Mouse (Mus musculus) spleen, adult 2 months (tissue): ENCODE results near the gene Senp3. TPM values are rescaled to one million over a fixed set of nuclear protein-coding genes. Genes with fewer than 3 reads are reported as not detected.

ENCODE experiments used
- DNase-seq, 2 experiments: peaks; one replicate each; pipeline versions ENCODE4 v3.0.0 to v3.0.0-alpha.2; 2012 to 2021; ENCODE audit warnings: low spot score in 2 of 2, low read depth in 1 of 2
- H3K27ac ChIP-seq: fragments of 200-500 bp; 2 replicates; pipeline ENCODE4 v1.5.1; 2012; ENCODE audit warnings: low read length, inconsistent platforms; ENCODE audit not compliant: insufficient read depth
- H3K27me3 ChIP-seq: fragments of 200-500 bp; 2 replicates; pipeline ENCODE4 v1.6.1; 2012; ENCODE audit warnings: mild to moderate bottlenecking, moderate library complexity, low read length, inconsistent platforms; ENCODE audit not compliant: control insufficient read depth, insufficient read depth
- H3K36me3 ChIP-seq: fragments of 200-500 bp; 2 replicates; pipeline ENCODE4 v1.6.1; 2012; ENCODE audit warnings: mild to moderate bottlenecking, low read length, inconsistent platforms; ENCODE audit not compliant: control insufficient read depth, insufficient read depth
- H3K4me1 ChIP-seq: fragments of 200-500 bp; 2 replicates; pipeline ENCODE4 v1.6.1; 2011; ENCODE audit warnings: inconsistent platforms; ENCODE audit not compliant: control insufficient read depth, insufficient read depth, insufficient read length
- H3K4me3 ChIP-seq: fragments of 200-500 bp; 2 replicates; pipeline ENCODE4 v1.5.1; 2011; ENCODE audit warnings: mild to moderate bottlenecking, inconsistent platforms; ENCODE audit not compliant: insufficient read depth, insufficient read length; ENCODE audit errors: extremely low read depth
- CTCF ChIP-seq: fragments of 200-500 bp; IDR thresholded peaks from 2 replicates; pipeline ENCODE4 v1.5.1; 2011; ENCODE audit warnings: mild to moderate bottlenecking, inconsistent platforms; ENCODE audit not compliant: insufficient read depth, insufficient read length, insufficient replicate concordance; ENCODE audit errors: extremely low read depth
- POLR2A ChIP-seq: fragments of 200-500 bp; IDR thresholded peaks from 2 replicates; pipeline ENCODE4 v1.6.1; 2011; ENCODE audit warnings: low read depth, low read length, inconsistent platforms
- WGBS: fragments of 180-500 bp; shearing (Covaris S2); methylation state at CpG from one replicate; pipeline ENCODE4 v1.1.7; 2018; 5-methylcytosine and 5-hydroxymethylcytosine counted together
- polyA plus RNA-seq: library from polyadenylated mRNA; depleted of rRNA; stranded (reverse); fragments of >200 nt; gene quantifications from 2 replicates; pipeline ENCODE4 v1.2.3, GENCODE M21; 2012

Gene Senp3
- polyA plus RNA-seq, 1 experiment = 32.6 TPM

GRCm38 (mm10) chr11:69662213-69662966 lies 19.5 kb downstream of the Senp3 start, which contains the start of gene Mpdu1:
Gene Mpdu1 (minus strand): TSS chr11:69662642.
- DNase-seq = peak; percentile 91 to 95
- Histone ChIP-seq H3K4me3 (peak within 1 kb of the TSS; percentile 91), H3K27ac (peak within 1 kb of the TSS; percentile 98), H3K27me3 (no peaks in the 10 kb centered on the region), H3K36me3 (peaks cover 14% of the 10 kb centered on the region), H3K4me1 (peaks cover 8% of the 10 kb centered on the region; the same call in 1 of the 2 replicates)
- WGBS = under 1% methylated on average over 48 of the region's 48 CpGs
- peak; percentile 78 for TF ChIP-seq POLR2A
- TF ChIP-seq CTCF = peak; percentile 25; the same call in 1 of the 2 replicates

GRCm38 (mm10) chr11:69661221-69661881 lies 20.5 kb downstream of the Senp3 start:
- Histone ChIP-seq H3K4me3 (peak overlapping the region; percentile 91; the same call in 1 of the 2 replicates), H3K27ac (no peak overlapping the region)
- DNase-seq = no peak

GRCm38 (mm10) chr11:69657462-69657881 lies 24.4 kb downstream of the Senp3 start:
- TF ChIP-seq POLR2A (no peak), CTCF (no peak)
- DNase-seq = no peak
- Histone ChIP-seq H3K36me3 (peaks cover 24% of the 10 kb centered on the region), H3K4me1 (no peaks in the 10 kb centered on the region), H3K27ac (no peak overlapping the region), H3K27me3 (no peaks in the 10 kb centered on the region), H3K4me3 (no peak overlapping the region)
- 85% methylated on average over 15 of the region's 15 CpGs for WGBS

More at GRCm38 (mm10) chr11:69661221-69661881, 20.5 kb downstream of the Senp3 start:
- Histone ChIP-seq H3K27me3 (no peaks in the 10 kb centered on the region), H3K36me3 (peaks cover 15% of the 10 kb centered on the region), H3K4me1 (peaks cover 8% of the 10 kb centered on the region; the same call in 1 of the 2 replicates)
- TF ChIP-seq POLR2A (no peak), CTCF (no peak)
- 65% methylated on average over 3 of the region's 3 CpGs for WGBS

DNA sequence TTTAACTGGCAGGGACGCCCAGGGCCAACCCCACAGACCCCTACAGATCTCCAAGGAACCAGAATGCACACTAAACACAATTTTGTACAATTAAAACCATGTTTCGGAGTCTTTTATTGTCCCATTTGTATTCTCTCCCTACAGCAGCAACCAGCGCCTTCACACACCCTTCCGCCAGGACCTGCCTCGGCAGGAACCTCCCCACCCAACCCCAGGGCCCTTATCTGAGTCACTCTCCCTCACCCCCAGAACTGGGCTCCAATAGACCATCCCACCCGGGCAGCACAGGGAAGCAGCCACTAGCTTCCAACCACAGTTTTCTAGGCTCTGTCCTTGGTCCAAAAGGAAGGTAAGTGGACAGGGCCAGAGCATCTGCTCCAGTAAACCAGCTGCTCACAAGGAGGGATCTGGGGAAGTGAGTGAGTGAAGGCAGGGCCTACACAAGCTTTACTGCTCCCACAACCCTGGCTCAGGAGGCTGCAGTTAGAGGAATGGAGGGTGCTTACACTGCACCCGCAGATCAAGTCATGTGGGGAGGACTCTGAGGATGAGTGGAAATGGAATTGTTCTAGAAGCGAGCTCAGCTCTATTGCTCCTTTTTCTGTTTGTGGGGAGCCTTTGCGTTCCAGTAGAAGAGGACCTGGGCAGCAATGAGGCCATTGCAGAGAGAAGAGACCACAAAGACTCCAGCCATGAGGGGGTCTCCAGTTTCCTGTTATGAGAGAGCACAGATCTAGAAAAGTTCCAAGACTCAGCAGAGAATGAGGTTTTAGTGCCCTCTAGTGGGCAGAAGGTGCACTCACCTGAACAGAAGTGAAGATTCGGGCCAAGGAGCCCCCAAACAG lies 25.0 kb downstream of the Senp3 start:
- no peak overlapping the region for H3K4me3 ChIP-seq
- TF ChIP-seq CTCF (peak; percentile 62; the same call in 1 of the 2 replicates), POLR2A (no peak)
- H3K27ac ChIP-seq = no peak overlapping the region
- H3K4me1 ChIP-seq = no peaks in the 10 kb centered on the region
- no peaks in the 10 kb centered on the region for H3K27me3 ChIP-seq
- WGBS = 71% methylated on average over 10 of the region's 10 CpGs
- peaks cover 29% of the 10 kb centered on the region for H3K36me3 ChIP-seq
- DNase-seq = no peak

- Histone ChIP-seq H3K4me3 (no peak overlapping the region), H3K36me3 (peaks cover 35% of the 10 kb centered on the region), H3K27ac (no peak overlapping the region), H3K4me1 (no peaks in the 10 kb centered on the region), H3K27me3 (no peaks in the 10 kb centered on the region)
- DNase-seq = no peak
- no peak for TF ChIP-seq CTCF
- no peak for TF ChIP-seq POLR2A
- WGBS = 89% methylated on average over 5 of the region's 5 CpGs
Observed at GRCm38 (mm10) chr11:69656065-69656455, 25.8 kb downstream of the Senp3 start.

DNA sequence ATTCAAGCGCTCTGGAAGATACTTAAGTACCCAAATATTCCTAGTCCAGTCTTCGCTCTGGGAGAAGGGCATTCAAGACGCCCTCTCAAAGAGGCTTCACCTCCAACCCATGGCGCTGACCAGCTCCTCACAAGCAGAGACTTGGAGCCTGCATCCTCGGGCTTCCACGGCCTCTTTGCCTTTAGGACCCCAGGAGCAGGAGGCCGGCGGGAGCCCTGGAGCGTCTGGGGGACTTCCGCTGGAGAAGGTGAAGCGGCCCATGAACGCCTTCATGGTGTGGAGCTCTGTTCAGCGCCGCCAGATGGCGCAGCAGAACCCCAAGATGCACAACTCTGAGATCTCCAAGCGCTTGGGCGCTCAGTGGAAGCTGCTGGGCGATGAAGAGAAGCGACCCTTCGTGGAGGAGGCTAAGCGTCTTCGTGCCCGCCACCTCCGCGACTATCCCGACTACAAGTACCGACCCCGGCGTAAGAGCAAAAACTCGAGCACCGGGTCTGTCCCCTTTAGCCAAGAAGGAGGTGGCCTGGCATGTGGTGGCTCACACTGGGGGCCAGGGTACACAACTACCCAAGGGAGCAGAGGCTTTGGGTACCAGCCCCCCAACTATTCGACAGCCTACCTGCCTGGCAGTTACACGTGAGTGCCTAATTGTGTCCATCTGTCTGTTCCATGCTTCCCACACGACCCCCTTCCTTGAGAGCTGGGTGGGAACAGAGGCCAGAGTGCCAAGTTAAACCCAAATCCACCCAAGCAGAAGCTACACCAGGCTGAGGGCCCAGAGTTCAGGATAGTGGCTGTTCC lies 26.4 kb downstream of the Senp3 start, which contains the start of gene Sox15:
Sox15 (plus strand) TSS at position 51 of the 801 bp plus-strand sequence.
- Histone ChIP-seq H3K4me3 (no peak within 1 kb of the TSS), H3K4me1 (no peaks in the 10 kb centered on the region), H3K27me3 (no peaks in the 10 kb centered on the region), H3K27ac (0 out of 2 replicates have a peak within 1 kb of the TSS, but pooled peaks have one; percentile 9), H3K36me3 (peaks cover 40% of the 10 kb centered on the region)
- TF ChIP-seq CTCF = peak; percentile 47; the same call in 1 of the 2 replicates
- TF ChIP-seq POLR2A = no peak
- no peak for DNase-seq
- WGBS = 58% methylated on average over 34 of the region's 34 CpGs
